Mouse (Mus musculus) heart, adult 2 months (tissue): ENCODE measurements around the gene Derl3. TPM values are rescaled to one million over a fixed set of nuclear protein-coding genes. Genes with fewer than 3 reads are reported as not detected.
"Not testable (repeated sequence)": the region's sequence is repeated elsewhere in the genome, so short reads cannot be mapped to it uniquely, and the experiment has no call there.

Source experiments
- DNase-seq, 2 experiments: peaks; one replicate each; pipeline ENCODE4 v3.0.0; 2021
- H3K27ac ChIP-seq: fragments of 200-600 bp; 2 replicates; pipeline ENCODE4 v1.8.1; 2022
- H3K27me3 ChIP-seq: fragments of 200-500 bp; 2 replicates; pipeline ENCODE4 v1.6.1; 2012; ENCODE audit warnings: mild to moderate bottlenecking, low read length, inconsistent platforms, mixed read lengths; ENCODE audit not compliant: control insufficient read depth, insufficient read depth
- H3K36me3 ChIP-seq: fragments of 200-500 bp; 2 replicates; pipeline ENCODE4 v1.6.1; 2012; ENCODE audit warnings: low read length, inconsistent platforms; ENCODE audit not compliant: control insufficient read depth, insufficient read depth
- H3K4me1 ChIP-seq: fragments of 200-500 bp; 2 replicates; pipeline ENCODE4 v1.6.1; 2011; ENCODE audit warnings: low read length; ENCODE audit not compliant: control insufficient read depth, insufficient read depth
- H3K4me3 ChIP-seq: fragments of 200-600 bp; 2 replicates; pipeline ENCODE4 v1.8.1; 2022
- H3K79me2 ChIP-seq: fragments of 200-500 bp; replicated peaks from 2 replicates; pipeline ENCODE4 v1.6.1; 2012; ENCODE audit warnings: mild to moderate bottlenecking, inconsistent platforms, low read length, moderate library complexity, mixed read lengths; ENCODE audit not compliant: control insufficient read depth, insufficient read depth
- H3K9ac ChIP-seq: fragments of 200-500 bp; 2 replicates; pipeline ENCODE4 v1.6.1; 2012; ENCODE audit warnings: low read depth, mild to moderate bottlenecking, control low read depth, inconsistent platforms, low read length, mixed read lengths
- CTCF ChIP-seq: fragments of 200-600 bp; IDR thresholded peaks from 2 replicates; pipeline ENCODE4 v1.8.1; 2022; ENCODE audit warnings: antibody characterized with exemption, mild to moderate bottlenecking, moderate library complexity
- EP300 ChIP-seq: fragments of 200-500 bp; IDR thresholded peaks from 2 replicates; pipeline ENCODE4 v1.6.1; 2011; ENCODE audit warnings: low read depth, low read length, control low read depth; ENCODE audit not compliant: insufficient read depth
- POLR2A ChIP-seq: fragments of 200-500 bp; IDR thresholded peaks from 2 replicates; pipeline ENCODE4 v1.6.1; 2011; ENCODE audit warnings: mild to moderate bottlenecking, low read depth, low read length, control low read depth; ENCODE audit not compliant: insufficient read depth
- WGBS: fragments of 180-500 bp; shearing (Covaris S2); methylation state at CpG from one replicate; pipeline ENCODE4 v1.1.7; 2018; 5-methylcytosine and 5-hydroxymethylcytosine counted together
- intact Hi-C: fragments of 180-260 bp; cut with DNase I; formaldehyde crosslinking; loops from one replicate; pipeline ENCODE4 v1.15.1; 2025
- polyA plus RNA-seq: library from polyadenylated mRNA; depleted of rRNA; stranded (reverse); fragments of >200 nt; gene quantifications from 2 replicates; pipeline ENCODE4 v1.2.3, GENCODE M21; 2012
- total RNA-seq, 2 experiments: library from RNA; stranded (reverse); gene quantifications; 2 replicates each; pipeline ENCODE4 v1.2.3; 2021

The Derl3 gene
- total and polyA plus RNA-seq, 3 experiments: 0.50 to 1.0 (median 0.65) TPM

DNA sequence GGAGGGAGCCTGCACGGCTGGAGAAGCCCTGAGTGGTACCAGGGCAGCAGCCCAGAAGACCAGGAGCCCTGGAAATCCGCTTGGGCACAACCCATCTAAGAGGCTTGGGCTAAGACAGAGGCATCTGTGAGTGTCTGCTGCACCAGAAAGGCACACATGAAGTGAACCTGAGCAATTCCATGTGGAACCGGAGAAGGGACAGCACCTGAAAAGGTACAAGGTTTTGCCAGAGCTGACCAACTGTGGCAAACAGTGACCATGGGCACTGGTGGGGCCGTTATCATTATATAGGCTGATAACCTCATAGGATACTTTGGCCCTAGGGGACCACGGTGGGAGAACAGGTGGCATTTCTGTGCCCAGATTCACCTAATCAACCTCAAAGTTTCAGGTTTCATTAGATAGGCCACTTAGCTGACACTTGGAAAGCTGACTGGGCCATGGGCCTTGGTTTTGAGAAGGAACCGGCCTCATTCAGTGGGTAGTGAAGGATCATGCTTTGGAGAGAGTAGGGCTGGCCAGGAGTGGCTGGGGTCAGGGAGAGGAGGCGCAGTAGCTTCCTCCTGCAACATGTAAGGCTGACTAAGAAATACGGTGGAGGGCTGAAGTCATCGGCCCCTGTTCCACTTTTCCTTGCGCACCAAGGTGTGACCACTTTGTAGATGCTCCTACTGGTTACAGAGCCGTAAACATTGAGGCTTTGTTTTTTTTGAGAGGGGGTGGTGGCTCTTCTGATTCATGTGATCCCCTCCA is 36.9 kb upstream of the Derl3 start:
- DNase-seq: no peak
- TF ChIP-seq EP300: no peak
- no peak for TF ChIP-seq CTCF
- no peak for TF ChIP-seq POLR2A
- Histone ChIP-seq H3K27ac (no peak overlapping the region), H3K9ac (no peak overlapping the region), H3K4me1 (peaks cover 4% of the 10 kb centered on the region; the same call in 1 of the 2 replicates), H3K27me3 (no peaks in the 10 kb centered on the region), H3K36me3 (no peaks in the 10 kb centered on the region), H3K4me3 (no peak overlapping the region), H3K79me2 (no peaks in the 10 kb centered on the region)
- intact Hi-C loops: no loop called here
- 85% methylated on average over 11 of the region's 11 CpGs for WGBS

DNA sequence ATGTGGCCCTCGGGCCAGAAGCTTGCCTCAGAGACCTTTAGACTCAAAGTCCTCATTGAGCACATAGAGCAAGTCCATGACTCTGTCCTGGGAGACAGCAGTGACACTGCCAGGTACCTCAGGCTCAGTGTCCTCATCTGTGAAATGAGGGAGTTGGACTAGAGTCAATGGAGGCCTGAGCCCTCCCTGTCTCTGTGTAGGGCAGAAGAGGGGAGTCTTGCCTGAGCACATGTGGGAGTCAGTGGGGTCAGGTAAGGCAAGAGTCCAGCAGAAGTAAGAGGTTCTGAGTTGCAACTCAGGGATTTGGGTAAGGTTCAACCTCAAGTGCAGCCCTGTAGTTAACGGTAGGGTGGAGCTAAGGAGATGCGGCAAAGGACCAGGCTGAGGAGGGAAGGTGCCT is 36.2 kb upstream of the Derl3 start:
- no peak overlapping the region for H3K4me3 ChIP-seq
- 85% methylated on average over 3 of the region's 3 CpGs for WGBS
- no peaks in the 10 kb centered on the region for H3K27me3 ChIP-seq
- no peak for TF ChIP-seq POLR2A
- no peak overlapping the region for H3K27ac ChIP-seq
- DNase-seq: no peak
- intact Hi-C loops: no loop called here
- no peaks in the 10 kb centered on the region for H3K79me2 ChIP-seq
- H3K4me1 ChIP-seq: peaks cover 4% of the 10 kb centered on the region; the same call in 1 of the 2 replicates
- no peaks in the 10 kb centered on the region for H3K36me3 ChIP-seq
- no peak overlapping the region for H3K9ac ChIP-seq

DNA sequence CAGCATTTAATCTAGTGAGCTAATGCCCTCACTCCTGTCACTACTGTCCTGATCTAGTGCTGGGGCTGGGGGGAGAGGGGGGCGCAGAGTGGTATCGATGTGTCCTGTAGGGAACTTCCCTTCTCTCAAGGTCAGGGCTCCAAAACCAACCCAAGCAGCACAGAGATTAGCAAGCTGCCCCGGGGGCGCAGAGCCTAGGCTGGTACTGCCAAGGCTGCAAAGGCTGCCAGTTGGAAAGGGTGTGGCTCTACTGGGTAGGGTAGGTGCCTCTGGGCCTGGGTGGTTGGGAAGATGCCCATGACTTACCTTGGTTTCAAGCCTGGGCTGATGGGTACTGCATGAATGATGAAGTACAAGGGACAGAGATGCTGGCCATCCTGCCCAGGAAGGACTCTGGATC is 35.6 kb upstream of the Derl3 start:
- no peak for TF ChIP-seq POLR2A
- no peak for TF ChIP-seq EP300
- no peak for TF ChIP-seq CTCF
- Histone ChIP-seq H3K79me2 (no peaks in the 10 kb centered on the region), H3K27ac (no peak overlapping the region), H3K9ac (no peak overlapping the region), H3K4me1 (peaks cover 4% of the 10 kb centered on the region; the same call in 1 of the 2 replicates), H3K4me3 (no peak overlapping the region), H3K27me3 (no peaks in the 10 kb centered on the region), H3K36me3 (no peaks in the 10 kb centered on the region)
- intact Hi-C loops: no loop called here
- DNase-seq: no peak
- WGBS: 73% methylated on average over 4 of the region's 4 CpGs

DNA sequence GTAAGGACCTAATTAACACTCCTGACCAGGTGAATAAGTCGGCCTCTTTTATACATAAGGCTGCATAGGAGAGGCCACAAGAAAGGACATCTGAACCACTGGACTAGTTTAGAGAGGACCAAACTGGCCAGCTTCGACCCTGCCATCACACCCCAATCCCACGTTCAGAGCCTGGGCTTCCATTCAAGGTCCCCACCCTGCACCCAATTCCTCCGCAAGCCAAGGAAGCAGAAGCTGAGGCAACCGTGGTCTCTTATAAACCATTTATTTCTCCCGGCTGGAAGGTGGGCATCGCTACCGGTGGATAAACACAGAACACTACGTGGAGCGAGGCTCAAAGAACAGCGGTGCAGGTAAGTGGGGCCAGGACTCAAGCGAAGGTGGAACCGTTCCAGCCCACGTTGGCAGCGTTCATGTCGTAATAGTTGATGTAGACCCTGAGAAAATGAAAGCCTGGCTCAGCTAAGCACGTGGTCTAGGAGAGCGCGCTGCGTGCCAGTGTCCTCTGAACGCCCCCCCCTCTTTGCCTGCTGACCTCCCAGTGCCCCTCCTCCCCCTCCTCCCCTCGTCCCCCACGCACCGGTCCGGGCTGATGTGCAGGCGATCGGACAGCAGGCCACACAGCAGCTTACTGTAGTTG is 34.0 kb upstream of the Derl3 start:
- peaks cover 4% of the 10 kb centered on the region; the same call in 1 of the 2 replicates for H3K4me1 ChIP-seq
- H3K4me3 ChIP-seq: peak overlapping the region; percentile 88; the same call in 1 of the 2 replicates
- no peak overlapping the region for H3K27ac ChIP-seq
- H3K9ac ChIP-seq: no peak overlapping the region; the same call in 1 of the 2 replicates
- no peaks in the 10 kb centered on the region for H3K79me2 ChIP-seq
- no peaks in the 10 kb centered on the region for H3K36me3 ChIP-seq
- no peak for TF ChIP-seq POLR2A
- no peak for TF ChIP-seq EP300
- no peak for TF ChIP-seq CTCF
- intact Hi-C loops: no loop called here
- peak; percentile 31 to 33 for DNase-seq
- no peaks in the 10 kb centered on the region for H3K27me3 ChIP-seq
- 15% methylated on average over 27 of the region's 27 CpGs for WGBS

DNA sequence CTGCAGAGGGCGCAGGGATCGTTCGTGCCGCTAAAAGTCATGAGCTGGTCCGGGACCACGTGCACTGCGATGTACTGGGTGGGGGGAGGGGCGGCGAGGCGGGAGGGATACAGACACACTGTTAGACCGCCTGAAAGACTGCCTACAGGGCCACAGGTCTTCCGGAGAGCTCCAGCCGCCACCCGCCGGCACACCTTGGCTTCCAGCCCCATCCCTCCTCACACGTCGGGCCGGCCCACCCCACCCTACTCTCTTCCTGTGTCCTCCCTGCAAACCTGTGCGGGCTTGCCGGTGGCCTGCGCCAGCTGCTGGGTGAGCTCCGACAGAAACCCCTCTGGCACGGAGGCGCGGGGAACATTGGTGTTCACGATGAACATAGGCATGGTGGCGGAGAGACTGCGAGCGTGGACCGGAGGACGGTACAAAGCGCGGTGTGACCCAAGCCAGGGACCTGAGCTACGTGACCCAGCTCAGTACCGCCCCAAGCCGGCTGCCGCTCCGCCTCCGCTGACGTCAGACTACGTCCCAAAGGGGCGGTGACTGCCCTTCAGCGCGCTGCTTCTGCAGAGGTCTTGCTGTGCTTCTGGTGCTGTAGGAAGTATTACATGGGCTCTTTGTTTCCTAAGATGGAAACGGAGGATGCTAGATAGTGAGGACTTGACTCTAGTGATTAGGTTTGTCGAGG is 33.3 kb upstream of the Derl3 start, which contains the start of gene Mif:
Mif (minus strand) TSS at position 455 of the 685 bp plus-strand sequence.
- DNase-seq: peak; percentile 90 to 92
- H3K36me3 ChIP-seq, H3K4me1 ChIP-seq, H3K79me2 ChIP-seq, H3K27me3 ChIP-seq: not testable (repeated sequence)
- Histone ChIP-seq H3K9ac (peak within 1 kb of the TSS; percentile 66), H3K27ac (peak within 1 kb of the TSS; percentile 84), H3K4me3 (peak within 1 kb of the TSS; percentile 88)
- TF ChIP-seq POLR2A: peak; percentile 87
- under 1% methylated on average over 46 of the region's 46 CpGs for WGBS
- intact Hi-C loops: loop anchor here (2.0 kb wide), 1 partner anchor 17 kb away; no protein-coding TSS in a partner anchor
